Mouse (Mus musculus): ENCODE results near the gene Nos3.
"Not testable (repeated sequence)": the region's sequence is repeated elsewhere in the genome, so short reads cannot be mapped to it uniquely, and the experiment has no call there.

The Nos3 gene

GRCm38 (mm10) chr5:24379501-24379900, 14.9 kb downstream of the Nos3 start:
- DNase-seq = peak; percentile 48

DNA sequence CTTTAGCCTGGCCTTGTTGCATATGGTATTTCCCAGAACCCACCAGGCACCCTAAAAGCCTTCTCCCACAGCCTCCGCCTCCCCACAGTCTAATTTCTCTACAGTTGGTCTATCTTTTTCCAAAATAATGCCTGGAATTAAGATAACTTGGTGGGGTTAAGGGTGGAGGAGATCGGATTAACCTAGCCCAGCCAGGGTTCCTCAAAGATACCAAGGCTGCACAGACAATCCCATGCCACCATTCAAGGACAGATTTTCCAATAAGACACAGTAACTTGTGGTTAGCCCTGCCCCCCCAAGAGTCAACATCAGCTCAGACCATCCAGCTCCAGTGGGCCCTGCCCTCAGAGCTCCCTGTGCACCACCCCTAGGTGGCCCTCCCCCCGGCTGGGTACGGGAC, 15.9 kb downstream of the Nos3 start:
- DNase-seq = no peak

DNA sequence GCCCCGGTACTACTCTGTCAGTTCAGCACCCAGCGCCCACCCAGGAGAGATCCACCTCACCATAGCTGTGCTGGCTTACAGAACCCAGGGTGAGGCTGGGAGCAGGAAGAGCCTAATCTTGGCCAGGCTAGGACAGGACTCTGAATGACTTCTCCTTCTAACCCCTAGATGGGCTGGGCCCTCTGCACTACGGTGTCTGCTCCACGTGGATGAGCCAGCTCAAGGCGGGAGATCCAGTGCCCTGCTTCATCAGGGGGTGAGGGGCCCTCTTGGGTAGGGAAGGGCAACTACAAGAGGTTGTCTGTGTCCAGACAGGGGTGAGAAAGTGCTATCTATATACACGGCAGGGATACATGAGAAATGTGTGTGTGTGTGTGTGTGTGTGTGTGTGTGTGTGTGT, 16.9 kb downstream of the Nos3 start:
- DNase-seq = no peak

- DNase-seq = no peak
These were observed 17.4 kb downstream of the Nos3 start for GRCm38 (mm10) chr5:24381988-24382387.

GRCm38 (mm10) chr5:24383026-24383859, 18.6 kb downstream of the Nos3 start:
- peak; percentile 93 for DNase-seq

- DNase-seq = peak; percentile 63
These were observed 19.8 kb downstream of the Nos3 start for GRCm38 (mm10) chr5:24384407-24384806.

GRCm38 (mm10) chr5:24385374-24385773, 20.8 kb downstream of the Nos3 start:
- DNase-seq = no peak

DNA sequence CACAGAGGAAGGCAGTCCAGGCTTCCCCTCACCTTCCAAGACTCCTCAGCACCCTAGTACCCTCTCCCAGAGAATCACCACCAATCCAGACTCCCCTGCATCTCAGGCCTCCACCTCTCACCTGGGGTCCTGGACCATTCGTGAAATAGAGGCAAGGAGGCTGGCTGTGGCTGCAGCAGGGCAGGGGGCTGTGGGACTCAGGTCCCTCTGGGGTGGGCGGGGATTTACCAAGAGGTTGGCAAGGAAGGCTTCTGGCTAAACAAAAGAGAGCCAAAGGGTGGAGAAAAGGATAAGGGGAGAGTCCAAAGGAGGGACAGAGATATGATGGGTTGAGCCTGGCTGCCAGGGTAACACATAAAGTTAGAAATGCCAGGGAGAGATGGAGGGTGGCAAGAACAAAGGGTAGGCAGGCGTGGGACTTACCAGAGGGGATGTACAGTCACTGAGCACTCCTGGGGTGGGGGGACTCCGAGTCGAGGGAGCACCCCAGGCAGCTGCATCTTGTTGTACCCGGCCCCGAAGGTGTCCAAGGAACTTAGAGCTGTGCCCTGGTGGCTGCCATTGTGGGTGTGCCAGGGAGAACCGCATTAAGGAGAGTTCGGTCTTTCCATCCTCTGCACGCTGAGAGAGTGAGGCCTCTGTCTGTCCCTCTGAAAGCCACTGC, 21.4 kb downstream of the Nos3 start:
- no peak for DNase-seq

- DNase-seq = peak; percentile 75
These were observed 22.9 kb downstream of the Nos3 start for GRCm38 (mm10) chr5:24387264-24388241.

GRCm38 (mm10) chr5:24388246-24388915, 23.8 kb downstream of the Nos3 start:
- DNase-seq = no peak

DNA sequence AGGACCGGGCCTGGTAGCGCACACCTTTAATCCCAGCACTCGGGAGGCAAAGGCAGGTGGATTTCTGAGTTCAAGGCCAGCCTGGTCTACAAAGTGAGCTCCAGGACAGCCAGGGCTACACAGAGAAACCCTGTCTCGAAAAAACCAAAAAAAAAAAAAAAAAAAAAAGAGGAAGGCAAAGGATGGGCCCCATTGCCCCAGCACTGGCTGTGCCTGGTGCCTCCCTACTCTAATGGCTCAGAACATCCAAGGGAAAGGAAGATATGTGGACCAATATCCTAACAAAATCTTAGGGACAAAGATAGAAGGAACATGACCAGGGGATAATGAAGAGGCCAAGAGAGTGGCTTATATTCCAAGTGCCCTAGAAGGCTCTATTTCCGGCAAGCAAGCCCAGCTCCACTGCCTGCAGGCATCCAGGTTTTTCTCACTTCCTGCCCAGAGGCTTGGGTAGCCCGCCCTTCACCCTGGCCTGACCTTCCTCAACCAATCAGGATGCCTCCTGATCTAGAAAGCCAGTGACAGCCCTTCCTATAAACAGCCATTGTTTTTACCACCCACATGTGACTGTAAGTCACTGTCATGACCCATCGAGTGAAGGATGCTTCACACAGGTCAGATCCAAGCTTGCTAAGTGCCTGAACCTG, 24.5 kb downstream of the Nos3 start:
- DNase-seq = no peak

GRCm38 (mm10) chr5:24389658-24390020, 25.0 kb downstream of the Nos3 start:
- no peak for DNase-seq

GRCm38 (mm10) chr5:24391864-24392263, 27.3 kb downstream of the Nos3 start, which contains the start of gene Atg9b:
TSS of gene Atg9b (minus strand) at chr5:24392143.
- DNase-seq = no peak

- DNase-seq = no peak
These were observed 28.1 kb downstream of the Nos3 start for GRCm38 (mm10) chr5:24392724-24393123.

GRCm38 (mm10) chr5:24393392-24393997, 28.9 kb downstream of the Nos3 start, which contains the start of gene Abcb8:
TSS of gene Abcb8 (plus strand) at chr5:24393663.
- DNase-seq = peak; percentile 90

- DNase-seq = peak; percentile 97
These were observed 29.7 kb downstream of the Nos3 start for GRCm38 (mm10) chr5:24394165-24394894.

DNA sequence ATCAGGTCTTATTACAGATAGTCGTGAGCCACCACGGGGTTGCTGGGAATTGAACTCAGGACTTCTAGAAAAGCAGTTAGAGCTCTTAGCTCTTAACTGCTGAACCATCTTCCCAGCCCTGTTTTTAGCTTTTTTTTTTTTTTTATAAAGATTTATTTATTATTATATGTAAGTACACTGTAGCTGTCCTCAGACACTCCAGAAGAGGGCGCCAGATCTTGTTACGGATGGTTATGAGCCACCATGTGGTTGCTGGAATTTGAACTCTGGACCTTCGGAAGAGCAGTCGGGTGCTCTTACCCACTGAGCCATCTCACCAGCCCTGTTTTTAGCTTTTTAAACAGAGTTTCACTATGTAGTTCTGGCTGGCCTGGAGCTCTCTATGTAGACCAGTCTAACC, 31.6 kb downstream of the Nos3 start:
- not testable (repeated sequence) for DNase-seq

- no peak for DNase-seq
These were observed 35.1 kb downstream of the Nos3 start for GRCm38 (mm10) chr5:24399686-24400085.

GRCm38 (mm10) chr5:24400362-24400761, 35.8 kb downstream of the Nos3 start:
- DNase-seq = no peak

GRCm38 (mm10) chr5:24400911-24401605, 36.4 kb downstream of the Nos3 start:
- DNase-seq = no peak
